Mouse (Mus musculus) liver, embryonic 14.5 days (tissue): ENCODE measurements around the gene Unc93b1.

Experiments
- CTCF ChIP-seq: IDR thresholded peaks from 2 replicates; pipeline ENCODE4 v1.5.1; 2016; ENCODE audit warnings: antibody characterized with exemption, low read depth, control low read depth
- EP300 ChIP-seq: IDR thresholded peaks from 2 replicates; pipeline ENCODE4 v1.6.1; 2016; ENCODE audit warnings: antibody characterized with exemption, low read depth

GRCm38 (mm10) chr19:3955804-3956203 lies 20.8 kb downstream of the Unc93b1 start:
- TF ChIP-seq CTCF, result no peak
- no peak for TF ChIP-seq EP300
